8 mouse cellular contexts compared by ENCODE assay signal in the genomic region with DNA sequence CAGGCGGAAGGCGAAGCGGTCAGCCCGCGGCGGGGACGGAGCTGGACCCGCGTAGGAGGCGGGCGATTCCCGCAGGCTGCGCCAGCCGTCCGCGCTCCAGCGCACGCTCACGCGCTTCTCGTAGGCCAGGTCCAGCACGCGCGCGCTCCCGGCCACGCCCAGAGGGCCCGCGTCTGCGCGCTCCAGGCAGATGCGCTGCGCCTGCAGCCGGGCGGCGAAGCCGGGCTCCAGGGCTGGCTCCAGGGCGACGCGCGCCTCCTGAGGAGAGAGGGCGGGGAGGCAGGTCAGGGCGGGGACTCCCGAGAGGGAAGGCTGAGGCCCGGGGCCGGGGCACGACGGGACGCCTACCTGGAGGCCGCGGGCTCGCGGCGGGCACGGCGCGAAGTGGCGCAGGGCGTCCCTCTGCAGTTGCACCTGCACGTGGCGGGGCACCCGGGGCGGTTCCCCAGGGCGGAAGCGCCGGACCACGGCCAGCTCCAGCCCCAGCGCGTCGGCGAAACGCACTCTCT. TPM values are rescaled to one million over a fixed set of nuclear protein-coding genes. Genes with fewer than 3 reads are reported as not detected.
DNase-seq lines count a peak whose midpoint lies in the region; ATAC-seq and TF ChIP-seq lines count a peak whose summit lies in the region.

No protein-coding gene starts in this region.

- TF ChIP-seq CTCF in bone marrow, adult 2 months (IDR thresholded peaks at IDR 0.05; ENCODE audit: control insufficient read depth, insufficient read depth, low read length), result no peak
- TF ChIP-seq CTCF in embryonic fibroblast, embryonic 13.5 days (IDR thresholded peaks at IDR 0.05; ENCODE audit: borderline replicate concordance, insufficient read depth, low read length), result no peak

- TF ChIP-seq POLR2A in bone marrow, adult 2 months (IDR thresholded peaks at IDR 0.05; ENCODE audit: borderline replicate concordance, control insufficient read depth, low read depth, low read length), result peak; percentile 22; the same call in 1 of the 2 replicates
- TF ChIP-seq POLR2A in embryonic fibroblast, embryonic 13.5 days (IDR thresholded peaks at IDR 0.05; ENCODE audit: low read depth, low read length), result peak; percentile 74

- peak overlapping the region; percentile 70 for H3K4me3 ChIP-seq in bone marrow, adult 2 months (replicated peaks; ENCODE audit: control insufficient read depth, low read depth, low read length)
- H3K4me3 ChIP-seq in embryonic fibroblast, embryonic 13.5 days (ENCODE audit: insufficient read depth, low read length), result peak overlapping the region; percentile 75
- peak overlapping the region; percentile 70 for H3K4me3 ChIP-seq in heart, embryonic 10.5 days
- H3K4me3 ChIP-seq in kidney, embryonic 15.5 days (replicated peaks), result peak overlapping the region; percentile 72
- H3K4me3 ChIP-seq in liver, embryonic 11.5 days (ENCODE audit: low read depth, low read length), result peak overlapping the region; percentile 72

- H3K36me3 ChIP-seq in heart, embryonic 10.5 days, result no peaks in the 10 kb centered on the region
- peaks cover 4% of the 10 kb centered on the region; the same call in 1 of the 2 replicates for H3K36me3 ChIP-seq in kidney, embryonic 15.5 days
- no peaks in the 10 kb centered on the region for H3K36me3 ChIP-seq in liver, embryonic 11.5 days (ENCODE audit: control insufficient read depth, insufficient read depth, low read length)
- no peaks in the 10 kb centered on the region for H3K36me3 ChIP-seq in splenic B cell, adult 2 months (ENCODE audit: control insufficient read depth, insufficient read depth, low read length, poor library complexity, severe bottlenecking)

- DNase-seq in A20 (ENCODE audit: low read depth, low spot score), result peak; percentile 96
- peak; percentile 92 for DNase-seq in heart, embryonic 10.5 days (ENCODE audit: low spot score)
- DNase-seq in liver, embryonic 11.5 days (ENCODE audit: low spot score), result peak; percentile 88
- peak; percentile 86 for DNase-seq in naive thymus-derived CD4-positive, alpha-beta T cell, adult 2 months (ENCODE audit: low read depth)
- peak; percentile 73 for DNase-seq in splenic B cell, adult 2 months (ENCODE audit: low read depth, low spot score)

- H3K27ac ChIP-seq in bone marrow, adult 2 months (ENCODE audit: control insufficient read depth, insufficient read depth, low read depth, low read length, poor library complexity), result peak overlapping the region; percentile 64
- peak overlapping the region; percentile 53 for H3K27ac ChIP-seq in embryonic fibroblast, embryonic 13.5 days (ENCODE audit: insufficient read depth, low read length)
- peak overlapping the region; percentile 91 for H3K27ac ChIP-seq in heart, embryonic 10.5 days
- peak overlapping the region; percentile 90 for H3K27ac ChIP-seq in kidney, embryonic 15.5 days
- peak overlapping the region; percentile 81 for H3K27ac ChIP-seq in liver, embryonic 11.5 days (ENCODE audit: low read depth, low read length)

- WGBS in bone marrow, adult 2 months, result under 1% methylated on average over 66 of the region's 72 CpGs
- WGBS in heart, embryonic 10.5 days, result under 1% methylated on average over 52 of the region's 72 CpGs
- under 1% methylated on average over 71 of the region's 72 CpGs for WGBS in kidney, embryonic 15.5 days
- under 1% methylated on average over 70 of the region's 72 CpGs for WGBS in liver, embryonic 11.5 days

- H3K4me1 ChIP-seq in bone marrow, adult 2 months (ENCODE audit: control insufficient read depth, insufficient read depth, low read length), result no peaks in the 10 kb centered on the region; the same call in 1 of the 2 replicates
- 0 out of 2 replicates have a peak, but pooled peaks cover 2% of the 10 kb centered on the region for H3K4me1 ChIP-seq in embryonic fibroblast, embryonic 13.5 days (ENCODE audit: control insufficient read depth, insufficient read depth, low read length)
- peaks cover 22% of the 10 kb centered on the region for H3K4me1 ChIP-seq in heart, embryonic 10.5 days
- peaks cover 18% of the 10 kb centered on the region for H3K4me1 ChIP-seq in kidney, embryonic 15.5 days
- H3K4me1 ChIP-seq in liver, embryonic 11.5 days (replicated peaks; ENCODE audit: control insufficient read depth, insufficient read depth, low read length), result peaks cover 13% of the 10 kb centered on the region

- H3K27me3 ChIP-seq in heart, embryonic 10.5 days (ENCODE audit: insufficient read depth, poor library complexity, severe bottlenecking), result no peaks in the 10 kb centered on the region
- H3K27me3 ChIP-seq in kidney, embryonic 15.5 days, result peaks cover 4% of the 10 kb centered on the region; the same call in 1 of the 2 replicates
- no peaks in the 10 kb centered on the region for H3K27me3 ChIP-seq in liver, embryonic 11.5 days (replicated peaks; ENCODE audit: control insufficient read depth, insufficient read depth, low read length)
- H3K27me3 ChIP-seq in splenic B cell, adult 2 months (ENCODE audit: control insufficient read depth, insufficient read depth, low read length, poor library complexity, severe bottlenecking), result no peaks in the 10 kb centered on the region

- H3K9me3 ChIP-seq in heart, embryonic 10.5 days, result no peaks in the 10 kb centered on the region
- H3K9me3 ChIP-seq in kidney, embryonic 15.5 days (replicated peaks), result no peaks in the 10 kb centered on the region
- no peaks in the 10 kb centered on the region for H3K9me3 ChIP-seq in liver, embryonic 11.5 days (ENCODE audit: control insufficient read depth, low read length)

- H3K9ac ChIP-seq in kidney, embryonic 15.5 days, result peak overlapping the region; percentile 65
- peak overlapping the region; percentile 75 for H3K9ac ChIP-seq in liver, embryonic 11.5 days (ENCODE audit: low read depth, low read length)

- peak overlapping the region; percentile 100 for H3K4me2 ChIP-seq in kidney, embryonic 15.5 days
- H3K4me2 ChIP-seq in liver, embryonic 11.5 days, result peak overlapping the region; percentile 100

- peak; percentile 90 for ATAC-seq in kidney, embryonic 15.5 days (replicated peaks; ENCODE audit: low FRiP score)
- peak; percentile 91 for ATAC-seq in liver, embryonic 11.5 days (replicated peaks; ENCODE audit: low FRiP score)

RNA-seq across cellular contexts. Expression of a gene that starts 0.8 kb away (rescaled TPM):
- polyA plus RNA-seq in bone marrow, adult 2 months (2011; ENCODE audit: insufficient read depth, insufficient read length, low replicate concordance, missing spikeins), result 2.0 and 4.9 TPM in 2 replicates
- polyA plus RNA-seq in embryonic fibroblast, embryonic 13.5 days (2011; ENCODE audit: insufficient read length, low read depth, missing spikeins), result 8.4 and 10.9 TPM in 2 replicates
- polyA plus RNA-seq in heart, embryonic 10.5 days (2016; fragmentation: Nextera tagmentation; extraction: Ambion mirVana), result 0.98 and 1.00 TPM in 2 replicates
- 1.9 and 2.2 TPM in 2 replicates for polyA plus RNA-seq in kidney, embryonic 15.5 days (2015; fragmentation: Nextera tagmentation; extraction: Ambion mirVana)
- 1.1 and 2.1 TPM in 2 replicates for polyA plus RNA-seq in liver, embryonic 11.5 days (2014; fragmentation: Nextera tagmentation; extraction: Ambion mirVana)

RNA-seq across cellular contexts. Expression of a gene that starts 5.8 kb away (rescaled TPM):
- polyA plus RNA-seq in bone marrow, adult 2 months (2011; ENCODE audit: insufficient read depth, insufficient read length, low replicate concordance, missing spikeins), result 2.8 and 5.2 TPM in 2 replicates
- 5.4 and 6.9 TPM in 2 replicates for polyA plus RNA-seq in embryonic fibroblast, embryonic 13.5 days (2011; ENCODE audit: insufficient read length, low read depth, missing spikeins)
- polyA plus RNA-seq in heart, embryonic 10.5 days (2016; fragmentation: Nextera tagmentation; extraction: Ambion mirVana), result 10.3 and 11.0 TPM in 2 replicates
- 18.0 and 18.3 TPM in 2 replicates for polyA plus RNA-seq in kidney, embryonic 15.5 days (2015; fragmentation: Nextera tagmentation; extraction: Ambion mirVana)
- 5.2 and 5.5 TPM in 2 replicates for polyA plus RNA-seq in liver, embryonic 11.5 days (2014; fragmentation: Nextera tagmentation; extraction: Ambion mirVana)

RNA-seq across cellular contexts. Expression of a gene that starts 6.6 kb away (rescaled TPM):
- polyA plus RNA-seq in bone marrow, adult 2 months (2011; ENCODE audit: insufficient read depth, insufficient read length, low replicate concordance, missing spikeins), result 6.7 and 18.1 TPM in 2 replicates
- 48.3 and 53.1 TPM in 2 replicates for polyA plus RNA-seq in embryonic fibroblast, embryonic 13.5 days (2011; ENCODE audit: insufficient read length, low read depth, missing spikeins)
- polyA plus RNA-seq in heart, embryonic 10.5 days (2016; fragmentation: Nextera tagmentation; extraction: Ambion mirVana), result 2.8 and 3.0 TPM in 2 replicates
- polyA plus RNA-seq in kidney, embryonic 15.5 days (2015; fragmentation: Nextera tagmentation; extraction: Ambion mirVana), result 4.0 and 4.7 TPM in 2 replicates
- polyA plus RNA-seq in liver, embryonic 11.5 days (2014; fragmentation: Nextera tagmentation; extraction: Ambion mirVana), result 2.0 and 2.1 TPM in 2 replicates

RNA-seq across cellular contexts. Expression of a gene that starts 6.6 kb away (rescaled TPM):
- polyA plus RNA-seq in bone marrow, adult 2 months (2011; ENCODE audit: insufficient read depth, insufficient read length, low replicate concordance, missing spikeins), result not detected in 2 replicates
- not detected in 2 replicates for polyA plus RNA-seq in embryonic fibroblast, embryonic 13.5 days (2011; ENCODE audit: insufficient read length, low read depth, missing spikeins)
- not detected in 2 replicates for polyA plus RNA-seq in heart, embryonic 10.5 days (2016; fragmentation: Nextera tagmentation; extraction: Ambion mirVana)
- 0.14 and 0.75 TPM in 2 replicates for polyA plus RNA-seq in kidney, embryonic 15.5 days (2015; fragmentation: Nextera tagmentation; extraction: Ambion mirVana)
- polyA plus RNA-seq in liver, embryonic 11.5 days (2014; fragmentation: Nextera tagmentation; extraction: Ambion mirVana), result 0.27 TPM in 1 of 2 replicates, not detected in the other

RNA-seq across cellular contexts. Expression of a gene that starts 15.7 kb away (rescaled TPM):
- polyA plus RNA-seq in bone marrow, adult 2 months (2011; ENCODE audit: insufficient read depth, insufficient read length, low replicate concordance, missing spikeins), result 124 and 140 TPM in 2 replicates
- 168 and 172 TPM in 2 replicates for polyA plus RNA-seq in embryonic fibroblast, embryonic 13.5 days (2011; ENCODE audit: insufficient read length, low read depth, missing spikeins)
- 89.8 and 162 TPM in 2 replicates for polyA plus RNA-seq in heart, embryonic 10.5 days (2016; fragmentation: Nextera tagmentation; extraction: Ambion mirVana)
- polyA plus RNA-seq in kidney, embryonic 15.5 days (2015; fragmentation: Nextera tagmentation; extraction: Ambion mirVana), result 144 and 157 TPM in 2 replicates
- 117 and 132 TPM in 2 replicates for polyA plus RNA-seq in liver, embryonic 11.5 days (2014; fragmentation: Nextera tagmentation; extraction: Ambion mirVana)

Comparison
In these comparisons a context has a peak if more than half of its experiments do, and no peak if none do; other contexts are left out.
1. Peak in every context shown above with its lines: DNase-seq, ATAC-seq, H3K4me3 ChIP-seq and H3K27ac ChIP-seq.